Mouse (Mus musculus): ENCODE measurements around the gene Pde4b. TPM values are rescaled to one million over a fixed set of nuclear protein-coding genes. Genes with fewer than 3 reads are reported as not detected.

Gene Pde4b
- polyA plus RNA-seq, 1 experiment from 2014 or later: 9.9 TPM

GRCm38 (mm10) chr4:102568591-102568990 is 481.2 kb downstream of the Pde4b start:
- H3K4me2 ChIP-seq (replicated peaks): 0 out of 2 replicates have a peak overlapping the region, but pooled peaks have one; percentile 3
- H3K36me3 ChIP-seq: no peaks in the 10 kb centered on the region
- no peak for ATAC-seq (ENCODE audit: low FRiP score, low read depth)
- WGBS: 5% methylated on average over 4 of the region's 4 CpGs
- no peak overlapping the region for H3K9ac ChIP-seq (replicated peaks)
- H3K27me3 ChIP-seq: peaks cover 23% of the 10 kb centered on the region
- H3K4me1 ChIP-seq: peaks cover 44% of the 10 kb centered on the region
- H3K27ac ChIP-seq (replicated peaks): no peak overlapping the region
- H3K9me3 ChIP-seq: no peaks in the 10 kb centered on the region
- H3K4me3 ChIP-seq: no peak overlapping the region

GRCm38 (mm10) chr4:102569101-102569583 is 481.8 kb downstream of the Pde4b start:
- H3K4me3 ChIP-seq: no peak overlapping the region
- ATAC-seq (ENCODE audit: low FRiP score, low read depth): no peak
- H3K9me3 ChIP-seq: no peaks in the 10 kb centered on the region
- 0 out of 2 replicates have a peak overlapping the region, but pooled peaks have one; percentile 3 for H3K4me2 ChIP-seq (replicated peaks)
- H3K4me1 ChIP-seq: peaks cover 44% of the 10 kb centered on the region
- H3K9ac ChIP-seq (replicated peaks): no peak overlapping the region
- H3K27me3 ChIP-seq: peaks cover 23% of the 10 kb centered on the region
- no peak overlapping the region for H3K27ac ChIP-seq (replicated peaks)
- 20% methylated on average over 8 of the region's 8 CpGs for WGBS
- H3K36me3 ChIP-seq: no peaks in the 10 kb centered on the region

- H3K4me1 ChIP-seq: peaks cover 44% of the 10 kb centered on the region
- under 1% methylated on average over 20 of the region's 20 CpGs for WGBS
- ATAC-seq (ENCODE audit: low FRiP score, low read depth): peak; percentile 73
Observed at GRCm38 (mm10) chr4:102569950-102570765, 482.8 kb downstream of the Pde4b start.

GRCm38 (mm10) chr4:102570766-102571411 is 483.5 kb downstream of the Pde4b start:
- no peak for ATAC-seq (ENCODE audit: low FRiP score, low read depth)
- H3K36me3 ChIP-seq: no peaks in the 10 kb centered on the region
- peak overlapping the region; percentile 55 for H3K9ac ChIP-seq (replicated peaks)
- H3K9me3 ChIP-seq: no peaks in the 10 kb centered on the region
- H3K4me2 ChIP-seq (replicated peaks): peak overlapping the region; percentile 74
- H3K4me3 ChIP-seq: peak overlapping the region; percentile 41
- peaks cover 41% of the 10 kb centered on the region for H3K4me1 ChIP-seq
- peak overlapping the region; percentile 1; the same call in 1 of the 2 replicates for H3K27ac ChIP-seq (replicated peaks)
- WGBS: 6% methylated on average over 20 of the region's 20 CpGs
- peaks cover 23% of the 10 kb centered on the region for H3K27me3 ChIP-seq

More at GRCm38 (mm10) chr4:102569950-102570765, 482.8 kb downstream of the Pde4b start:
- H3K9me3 ChIP-seq: no peaks in the 10 kb centered on the region
- peaks cover 23% of the 10 kb centered on the region for H3K27me3 ChIP-seq
- H3K4me3 ChIP-seq: peak overlapping the region; percentile 41
- no peaks in the 10 kb centered on the region for H3K36me3 ChIP-seq
- peak overlapping the region; percentile 1; the same call in 1 of the 2 replicates for H3K27ac ChIP-seq (replicated peaks)
- peak overlapping the region; percentile 55 for H3K9ac ChIP-seq (replicated peaks)
- peak overlapping the region; percentile 74 for H3K4me2 ChIP-seq (replicated peaks)

- no peak overlapping the region for H3K9ac ChIP-seq (replicated peaks)
- peaks cover 34% of the 10 kb centered on the region for H3K4me1 ChIP-seq
- no peak overlapping the region for H3K4me2 ChIP-seq (replicated peaks)
- no peak for ATAC-seq (ENCODE audit: low FRiP score, low read depth)
- H3K27ac ChIP-seq (replicated peaks): no peak overlapping the region
- no peaks in the 10 kb centered on the region for H3K36me3 ChIP-seq
- WGBS: 72% methylated on average over 6 of the region's 6 CpGs
- peaks cover 23% of the 10 kb centered on the region for H3K27me3 ChIP-seq
- H3K9me3 ChIP-seq: no peaks in the 10 kb centered on the region
- no peak overlapping the region for H3K4me3 ChIP-seq
Observed at GRCm38 (mm10) chr4:102572031-102572430, 484.7 kb downstream of the Pde4b start.

- Histone ChIP-seq H3K36me3 (no peaks in the 10 kb centered on the region), H3K9ac (replicated peaks) (no peak overlapping the region), H3K4me2 (replicated peaks) (no peak overlapping the region), H3K4me3 (no peak overlapping the region), H3K27me3 (peaks cover 23% of the 10 kb centered on the region), H3K4me1 (peaks cover 29% of the 10 kb centered on the region), H3K27ac (replicated peaks) (no peak overlapping the region), H3K9me3 (no peaks in the 10 kb centered on the region)
- ATAC-seq (ENCODE audit: low FRiP score, low read depth): no peak
- WGBS: 78% methylated on average over 3 of the region's 3 CpGs
Observed at GRCm38 (mm10) chr4:102572591-102572990, 485.2 kb downstream of the Pde4b start.

- Histone ChIP-seq H3K9me3 (no peaks in the 10 kb centered on the region), H3K27me3 (peaks cover 22% of the 10 kb centered on the region), H3K4me1 (peaks cover 24% of the 10 kb centered on the region), H3K27ac (replicated peaks) (no peak overlapping the region), H3K4me3 (no peak overlapping the region), H3K4me2 (replicated peaks) (no peak overlapping the region), H3K36me3 (no peaks in the 10 kb centered on the region), H3K9ac (replicated peaks) (no peak overlapping the region)
- 89% methylated on average over 4 of the region's 4 CpGs for WGBS
- ATAC-seq (ENCODE audit: low FRiP score, low read depth): no peak
Observed at GRCm38 (mm10) chr4:102573361-102573781, 486.0 kb downstream of the Pde4b start.

- Histone ChIP-seq H3K4me2 (replicated peaks) (no peak overlapping the region), H3K9ac (replicated peaks) (no peak overlapping the region), H3K27me3 (peaks cover 14% of the 10 kb centered on the region), H3K9me3 (no peaks in the 10 kb centered on the region), H3K4me1 (peaks cover 15% of the 10 kb centered on the region), H3K4me3 (no peak overlapping the region), H3K27ac (replicated peaks) (no peak overlapping the region), H3K36me3 (no peaks in the 10 kb centered on the region)
- ATAC-seq (ENCODE audit: low FRiP score, low read depth): no peak
- 62% methylated on average over 9 of the region's 9 CpGs for WGBS
Observed at GRCm38 (mm10) chr4:102574226-102574625, 486.9 kb downstream of the Pde4b start.

GRCm38 (mm10) chr4:102574666-102575254 is 487.4 kb downstream of the Pde4b start:
- Histone ChIP-seq H3K4me3 (no peak overlapping the region), H3K36me3 (no peaks in the 10 kb centered on the region), H3K27me3 (peaks cover 12% of the 10 kb centered on the region), H3K9me3 (no peaks in the 10 kb centered on the region), H3K27ac (replicated peaks) (no peak overlapping the region), H3K9ac (replicated peaks) (no peak overlapping the region), H3K4me1 (peaks cover 11% of the 10 kb centered on the region), H3K4me2 (replicated peaks) (no peak overlapping the region)
- ATAC-seq (ENCODE audit: low FRiP score, low read depth): no peak
- WGBS: 82% methylated on average over 10 of the region's 10 CpGs

GRCm38 (mm10) chr4:102576109-102576508 is 488.8 kb downstream of the Pde4b start:
- Histone ChIP-seq H3K4me2 (replicated peaks) (no peak overlapping the region), H3K4me3 (no peak overlapping the region), H3K9me3 (no peaks in the 10 kb centered on the region), H3K36me3 (no peaks in the 10 kb centered on the region), H3K4me1 (no peaks in the 10 kb centered on the region), H3K27me3 (peaks cover 8% of the 10 kb centered on the region; the same call in 1 of the 2 replicates), H3K9ac (replicated peaks) (no peak overlapping the region), H3K27ac (replicated peaks) (no peak overlapping the region)
- 84% methylated on average over 6 of the region's 6 CpGs for WGBS
- no peak for ATAC-seq (ENCODE audit: low FRiP score, low read depth)

- Histone ChIP-seq H3K4me2 (replicated peaks) (no peak overlapping the region), H3K36me3 (no peaks in the 10 kb centered on the region), H3K4me1 (no peaks in the 10 kb centered on the region), H3K9ac (replicated peaks) (no peak overlapping the region), H3K4me3 (no peak overlapping the region), H3K27ac (replicated peaks) (no peak overlapping the region), H3K27me3 (no peaks in the 10 kb centered on the region), H3K9me3 (no peaks in the 10 kb centered on the region)
- 86% methylated on average over 14 of the region's 14 CpGs for WGBS
- ATAC-seq (ENCODE audit: low FRiP score, low read depth): no peak
Observed at GRCm38 (mm10) chr4:102577636-102578035, 490.3 kb downstream of the Pde4b start.

GRCm38 (mm10) chr4:102579051-102579450 is 491.7 kb downstream of the Pde4b start:
- Histone ChIP-seq H3K9ac (replicated peaks) (no peak overlapping the region), H3K4me1 (no peaks in the 10 kb centered on the region), H3K4me3 (no peak overlapping the region), H3K9me3 (no peaks in the 10 kb centered on the region), H3K27me3 (no peaks in the 10 kb centered on the region), H3K36me3 (no peaks in the 10 kb centered on the region), H3K4me2 (replicated peaks) (no peak overlapping the region), H3K27ac (replicated peaks) (no peak overlapping the region)
- no peak for ATAC-seq (ENCODE audit: low FRiP score, low read depth)
- 85% methylated on average over 4 of the region's 4 CpGs for WGBS
